20 mouse cellular contexts compared by ENCODE assay signal in the genomic region with DNA sequence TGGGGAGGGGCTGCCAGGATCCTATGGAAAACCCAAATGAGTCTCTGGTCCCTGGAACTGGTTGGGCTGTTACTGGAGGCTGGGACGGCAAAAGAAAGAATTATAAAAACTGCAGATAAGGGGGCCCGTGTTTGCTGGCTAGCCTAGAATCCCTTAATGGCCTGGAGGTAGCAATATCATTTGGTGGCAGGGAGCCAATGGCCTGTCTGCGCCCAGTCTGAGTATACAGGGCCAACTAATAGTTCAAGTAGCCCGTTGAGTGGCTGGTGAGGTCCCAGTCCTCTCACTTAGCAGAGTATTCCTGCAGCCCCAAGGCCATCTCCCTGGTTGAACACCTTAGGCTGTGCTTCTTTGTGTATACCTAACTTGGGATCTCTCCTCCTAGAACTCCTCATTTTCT.
DNase-seq lines count a peak whose midpoint lies in the region; ATAC-seq lines count a peak whose summit lies in the region.
"Had no signal": no experiment of that assay in that cellular context is flagged by ENCODE, and none has a peak within 500 bp of the region (broad histone marks: within the 10 kb centered on the region; RNA-seq: fewer than 3 reads in every experiment).

No protein-coding gene starts in this region.

- H3K4me2 ChIP-seq in heart, embryonic 16.5 days (ENCODE audit: low read depth, low read length): no peak overlapping the region
- no peak overlapping the region for H3K4me2 ChIP-seq in heart, embryonic 11.5 days
- H3K4me2 ChIP-seq in forebrain, embryonic 11.5 days (ENCODE audit: low read depth, low read length, severe bottlenecking): no peak overlapping the region
- H3K4me2 ChIP-seq: hindbrain, embryonic 13.5 days; limb, embryonic 15.5 days; liver, embryonic 13.5 days; lung, embryonic 15.5 days; midbrain, embryonic 15.5 days had no signal

- no peaks in the 10 kb centered on the region for H3K27me3 ChIP-seq in heart, embryonic 16.5 days (ENCODE audit: control insufficient read depth, insufficient read depth, low read length)
- no peaks in the 10 kb centered on the region for H3K27me3 ChIP-seq in heart, embryonic 11.5 days (ENCODE audit: control insufficient read depth, insufficient read depth, low read length)
- H3K27me3 ChIP-seq in forebrain, embryonic 11.5 days (ENCODE audit: control insufficient read depth, insufficient read depth, low read length): no peaks in the 10 kb centered on the region
- H3K27me3 ChIP-seq: hindbrain, embryonic 13.5 days; limb, embryonic 15.5 days; liver, embryonic 13.5 days; lung, embryonic 15.5 days; midbrain, embryonic 15.5 days; Patski had no signal

- peaks cover 23% of the 10 kb centered on the region for H3K4me1 ChIP-seq in heart, embryonic 16.5 days (ENCODE audit: control insufficient read depth, insufficient read depth, low read length)
- H3K4me1 ChIP-seq in heart, embryonic 11.5 days (ENCODE audit: control insufficient read depth, insufficient read depth, low read length): peaks cover 19% of the 10 kb centered on the region
- no peaks in the 10 kb centered on the region for H3K4me1 ChIP-seq in forebrain, embryonic 11.5 days (replicated peaks; ENCODE audit: control insufficient read depth, insufficient read depth, low read length)
- H3K4me1 ChIP-seq: hindbrain, embryonic 13.5 days; midbrain, embryonic 15.5 days had no signal

- H3K4me3 ChIP-seq in heart, embryonic 16.5 days (ENCODE audit: low read length): no peak overlapping the region
- H3K4me3 ChIP-seq in heart, embryonic 11.5 days (ENCODE audit: low read depth, low read length): no peak overlapping the region
- H3K4me3 ChIP-seq in forebrain, embryonic 11.5 days (ENCODE audit: low read depth, low read length): no peak overlapping the region
- H3K4me3 ChIP-seq: hindbrain, embryonic 13.5 days; limb, embryonic 10.5 days; limb, embryonic 15.5 days; liver, embryonic 13.5 days; lung, embryonic 15.5 days; midbrain, embryonic 10.5 days; midbrain, embryonic 15.5 days had no signal

- H3K9me3 ChIP-seq in heart, embryonic 16.5 days (replicated peaks; ENCODE audit: control insufficient read depth, low read length): no peaks in the 10 kb centered on the region
- H3K9me3 ChIP-seq in heart, embryonic 11.5 days (replicated peaks; ENCODE audit: control insufficient read depth, low read length): no peaks in the 10 kb centered on the region
- no peaks in the 10 kb centered on the region for H3K9me3 ChIP-seq in forebrain, embryonic 11.5 days (ENCODE audit: control insufficient read depth, low read length)
- H3K9me3 ChIP-seq: G1E; hindbrain, embryonic 13.5 days; limb, embryonic 10.5 days; limb, embryonic 15.5 days; liver, embryonic 13.5 days; lung, embryonic 15.5 days; midbrain, embryonic 10.5 days; midbrain, embryonic 15.5 days had no signal

- H3K36me3 ChIP-seq in heart, embryonic 16.5 days (ENCODE audit: control insufficient read depth, insufficient read depth): no peaks in the 10 kb centered on the region
- no peaks in the 10 kb centered on the region for H3K36me3 ChIP-seq in heart, embryonic 11.5 days (ENCODE audit: control insufficient read depth, insufficient read depth, low read length)
- no peaks in the 10 kb centered on the region for H3K36me3 ChIP-seq in forebrain, embryonic 11.5 days (ENCODE audit: control insufficient read depth, insufficient read depth, low read length)
- H3K36me3 ChIP-seq: hindbrain, embryonic 13.5 days; limb, embryonic 10.5 days; limb, embryonic 15.5 days; liver, embryonic 13.5 days; lung, embryonic 15.5 days; midbrain, embryonic 10.5 days; midbrain, embryonic 15.5 days had no signal

- peak; percentile 68; the same call in 1 of the 2 replicates for ATAC-seq in heart, embryonic 16.5 days (replicated peaks; ENCODE audit: extremely low read depth, insufficient read depth, low FRiP score)
- ATAC-seq in heart, embryonic 11.5 days (replicated peaks; ENCODE audit: insufficient number of reproducible peaks, low FRiP score, low TSS enrichment): no peak
- no peak for ATAC-seq in forebrain, embryonic 11.5 days (replicated peaks; ENCODE audit: low FRiP score)
- ATAC-seq: forebrain, embryonic 14.5 days; midbrain, embryonic 15.5 days had no signal

- no peak overlapping the region for H3K9ac ChIP-seq in heart, embryonic 16.5 days (ENCODE audit: low read length)
- no peak overlapping the region for H3K9ac ChIP-seq in heart, embryonic 11.5 days (ENCODE audit: low read depth, low read length)
- H3K9ac ChIP-seq in forebrain, embryonic 11.5 days (ENCODE audit: low read length): no peak overlapping the region
- H3K9ac ChIP-seq: hindbrain, embryonic 13.5 days; limb, embryonic 15.5 days; liver, embryonic 13.5 days; lung, embryonic 15.5 days; midbrain, embryonic 15.5 days had no signal

- peak; percentile 47 for DNase-seq in gastrocnemius, adult 18-20 months (ENCODE audit: low spot score)
- DNase-seq in gastrocnemius, postnatal 25 days: no peak
- peak; percentile 37 for DNase-seq in lung, postnatal 14 days
- DNase-seq in lung, postnatal 25 days (ENCODE audit: low spot score): no peak
- DNase-seq in forebrain, embryonic 11.5 days (ENCODE audit: low spot score): no peak
- DNase-seq: cerebellum, adult 9-10 months; liver, embryonic 13.5 days; right cerebral cortex, postnatal 25 days; thymus, postnatal 14 days had no signal

- H3K27ac ChIP-seq in heart, embryonic 16.5 days (ENCODE audit: low read length): no peak overlapping the region
- no peak overlapping the region for H3K27ac ChIP-seq in heart, embryonic 11.5 days (ENCODE audit: low read depth, low read length)
- H3K27ac ChIP-seq in forebrain, embryonic 11.5 days (ENCODE audit: low read depth, low read length): no peak overlapping the region
- H3K27ac ChIP-seq: hindbrain, embryonic 13.5 days; limb, embryonic 10.5 days; limb, embryonic 15.5 days; liver, embryonic 13.5 days; lung, embryonic 15.5 days; midbrain, embryonic 10.5 days; midbrain, embryonic 15.5 days had no signal

- 25% methylated on average over 4 of the region's 4 CpGs for WGBS in heart, embryonic 16.5 days
- 47% methylated on average over 4 of the region's 4 CpGs for WGBS in heart, embryonic 11.5 days (ENCODE audit: insufficient replicate concordance)
- WGBS in forebrain, embryonic 11.5 days: 86% methylated on average over 4 of the region's 4 CpGs

Comparison
In these comparisons a context has a peak if more than half of its experiments do, and no peak if none do; other contexts are left out.
1. DNase-seq: peak in gastrocnemius, adult 18-20 months (single experiment) and lung, postnatal 14 days (single experiment); none in gastrocnemius, postnatal 25 days (single experiment), lung, postnatal 25 days (single experiment) and forebrain, embryonic 11.5 days (single experiment).